Mouse (Mus musculus): ENCODE measurements at regions not wholly inside any gene's neighbourhood (a gene's known extent, or its start where the extent isn't known, plus 50 kb on each side); places are given as distances from the start of the nearest gene placed in this dataset.

- Histone ChIP-seq H3K9me3 (ENCODE audit: control insufficient read depth, insufficient read depth, low read depth, low read length) (no peaks in the 10 kb centered on the region), H3K9ac (ENCODE audit: insufficient read depth, low read depth, low read length, poor library complexity, severe bottlenecking) (no peak overlapping the region), H3K36me3 (ENCODE audit: control insufficient read depth, insufficient read depth, low read length, poor library complexity, severe bottlenecking) (no peaks in the 10 kb centered on the region), H3K4me1 (ENCODE audit: control insufficient read depth in 2 of 2, insufficient read depth in 2 of 2, low read length in 2 of 2, poor library complexity in 1 of 2) (no peaks in the 10 kb centered on the region), H3K4me3 (ENCODE audit: insufficient read depth in 1 of 2, low read depth in 1 of 2, low read length in 2 of 2, poor library complexity in 1 of 2, severe bottlenecking in 1 of 2) (no peak overlapping the region), H3K27ac (ENCODE audit: insufficient read depth, low read depth, low read length, poor library complexity, severe bottlenecking) (no peak overlapping the region)
- in situ Hi-C loops (cut with MboI; ENCODE audit: low sequenced_read_pairs in 2 of 2, unreplicated experiment in 2 of 2) = no loop called here
- no peak for TF ChIP-seq CHD2 (IDR thresholded peaks at IDR 0.05; ENCODE audit: low read depth, low read length)
- TF ChIP-seq ZNF384 (IDR thresholded peaks at IDR 0.05; ENCODE audit: low read depth, low read length) = no peak
- no peak for TF ChIP-seq HCFC1 (IDR thresholded peaks at IDR 0.05; ENCODE audit: borderline replicate concordance, insufficient read depth, low read length)
- TF ChIP-seq MAFK (IDR thresholded peaks at IDR 0.05; ENCODE audit: insufficient read depth, low read depth, low read length) = no peak
- no peak for TF ChIP-seq ZC3H11A (IDR thresholded peaks at IDR 0.05; ENCODE audit: borderline replicate concordance, low read depth, low read length)
- no peak for DNase-seq (ENCODE audit: low read depth, low spot score)
Observed at GRCm38 (mm10) chr8:103849785-103850184, 251.6 kb upstream of the Cdh5 start.

- TF ChIP-seq CHD2 (IDR thresholded peaks at IDR 0.05; ENCODE audit: low read depth, low read length) (no peak), HCFC1 (IDR thresholded peaks at IDR 0.05; ENCODE audit: borderline replicate concordance, insufficient read depth, low read length) (no peak), ZNF384 (IDR thresholded peaks at IDR 0.05; ENCODE audit: low read depth, low read length) (no peak), ZC3H11A (IDR thresholded peaks at IDR 0.05; ENCODE audit: borderline replicate concordance, low read depth, low read length) (no peak), MAFK (IDR thresholded peaks at IDR 0.05; ENCODE audit: insufficient read depth, low read depth, low read length) (no peak)
- no peak overlapping the region for H3K4me3 ChIP-seq (ENCODE audit: insufficient read depth in 1 of 2, low read depth in 1 of 2, low read length in 2 of 2, poor library complexity in 1 of 2, severe bottlenecking in 1 of 2)
- in situ Hi-C loops (cut with MboI; ENCODE audit: low sequenced_read_pairs in 2 of 2, unreplicated experiment in 2 of 2) = no loop called here
Observed at GRCm38 (mm10) chr8:103851286-103851685, 250.1 kb upstream of the Cdh5 start.

GRCm38 (mm10) chr8:103853048-103853447 is 248.4 kb upstream of the Cdh5 start:
- no peaks in the 10 kb centered on the region for H3K9me3 ChIP-seq (ENCODE audit: control insufficient read depth, insufficient read depth, low read depth, low read length)
- TF ChIP-seq ZC3H11A (IDR thresholded peaks at IDR 0.05; ENCODE audit: borderline replicate concordance, low read depth, low read length) (no peak), MAFK (IDR thresholded peaks at IDR 0.05; ENCODE audit: insufficient read depth, low read depth, low read length) (no peak), ZNF384 (IDR thresholded peaks at IDR 0.05; ENCODE audit: low read depth, low read length) (no peak), CHD2 (IDR thresholded peaks at IDR 0.05; ENCODE audit: low read depth, low read length) (no peak), HCFC1 (IDR thresholded peaks at IDR 0.05; ENCODE audit: borderline replicate concordance, insufficient read depth, low read length) (no peak)
- no peak for DNase-seq (ENCODE audit: low read depth, low spot score)
- H3K4me1 ChIP-seq (ENCODE audit: control insufficient read depth in 2 of 2, insufficient read depth in 2 of 2, low read length in 2 of 2, poor library complexity in 1 of 2) = no peaks in the 10 kb centered on the region
- H3K36me3 ChIP-seq (ENCODE audit: control insufficient read depth, insufficient read depth, low read length, poor library complexity, severe bottlenecking) = no peaks in the 10 kb centered on the region
- no peak overlapping the region for H3K4me3 ChIP-seq (ENCODE audit: insufficient read depth in 1 of 2, low read depth in 1 of 2, low read length in 2 of 2, poor library complexity in 1 of 2, severe bottlenecking in 1 of 2)
- no peak overlapping the region for H3K9ac ChIP-seq (ENCODE audit: insufficient read depth, low read depth, low read length, poor library complexity, severe bottlenecking)
- H3K27ac ChIP-seq (ENCODE audit: insufficient read depth, low read depth, low read length, poor library complexity, severe bottlenecking) = no peak overlapping the region
- in situ Hi-C loops (cut with MboI; ENCODE audit: low sequenced_read_pairs in 2 of 2, unreplicated experiment in 2 of 2) = no loop called here

More at GRCm38 (mm10) chr8:103851286-103851685, 250.1 kb upstream of the Cdh5 start:
- Histone ChIP-seq H3K36me3 (ENCODE audit: control insufficient read depth, insufficient read depth, low read length, poor library complexity, severe bottlenecking) (no peaks in the 10 kb centered on the region), H3K9me3 (ENCODE audit: control insufficient read depth, insufficient read depth, low read depth, low read length) (no peaks in the 10 kb centered on the region), H3K27ac (ENCODE audit: insufficient read depth, low read depth, low read length, poor library complexity, severe bottlenecking) (no peak overlapping the region), H3K4me1 (ENCODE audit: control insufficient read depth in 2 of 2, insufficient read depth in 2 of 2, low read length in 2 of 2, poor library complexity in 1 of 2) (no peaks in the 10 kb centered on the region), H3K9ac (ENCODE audit: insufficient read depth, low read depth, low read length, poor library complexity, severe bottlenecking) (no peak overlapping the region)
- no peak for DNase-seq (ENCODE audit: low read depth, low spot score)

GRCm38 (mm10) chr8:103855291-103855690 is 246.1 kb upstream of the Cdh5 start:
- H3K4me3 ChIP-seq (ENCODE audit: insufficient read depth in 1 of 2, low read depth in 1 of 2, low read length in 2 of 2, poor library complexity in 1 of 2, severe bottlenecking in 1 of 2) = no peak overlapping the region
- in situ Hi-C loops (cut with MboI; ENCODE audit: low sequenced_read_pairs in 2 of 2, unreplicated experiment in 2 of 2) = no loop called here
- H3K9me3 ChIP-seq (ENCODE audit: control insufficient read depth, insufficient read depth, low read depth, low read length) = no peaks in the 10 kb centered on the region

GRCm38 (mm10) chr8:103859130-103859529 is 242.3 kb upstream of the Cdh5 start:
- in situ Hi-C loops (cut with MboI; ENCODE audit: low sequenced_read_pairs in 2 of 2, unreplicated experiment in 2 of 2) = no loop called here
- H3K9ac ChIP-seq (ENCODE audit: insufficient read depth, low read depth, low read length, poor library complexity, severe bottlenecking) = no peak overlapping the region
- H3K4me1 ChIP-seq (ENCODE audit: control insufficient read depth in 2 of 2, insufficient read depth in 2 of 2, low read length in 2 of 2, poor library complexity in 1 of 2) = no peaks in the 10 kb centered on the region
- no peaks in the 10 kb centered on the region for H3K9me3 ChIP-seq (ENCODE audit: control insufficient read depth, insufficient read depth, low read depth, low read length)
- no peak overlapping the region for H3K27ac ChIP-seq (ENCODE audit: insufficient read depth, low read depth, low read length, poor library complexity, severe bottlenecking)
- no peaks in the 10 kb centered on the region for H3K36me3 ChIP-seq (ENCODE audit: control insufficient read depth, insufficient read depth, low read length, poor library complexity, severe bottlenecking)
- TF ChIP-seq MAFK (IDR thresholded peaks at IDR 0.05; ENCODE audit: insufficient read depth, low read depth, low read length) = no peak
- no peak for TF ChIP-seq ZNF384 (IDR thresholded peaks at IDR 0.05; ENCODE audit: low read depth, low read length)
- no peak for TF ChIP-seq ZC3H11A (IDR thresholded peaks at IDR 0.05; ENCODE audit: borderline replicate concordance, low read depth, low read length)
- TF ChIP-seq CHD2 (IDR thresholded peaks at IDR 0.05; ENCODE audit: low read depth, low read length) = no peak
- no peak for TF ChIP-seq HCFC1 (IDR thresholded peaks at IDR 0.05; ENCODE audit: borderline replicate concordance, insufficient read depth, low read length)
- no peak for DNase-seq (ENCODE audit: low read depth, low spot score)
- H3K4me3 ChIP-seq (ENCODE audit: insufficient read depth in 1 of 2, low read depth in 1 of 2, low read length in 2 of 2, poor library complexity in 1 of 2, severe bottlenecking in 1 of 2) = no peak overlapping the region

More at GRCm38 (mm10) chr8:103855291-103855690, 246.1 kb upstream of the Cdh5 start:
- DNase-seq (ENCODE audit: low read depth, low spot score) = no peak
- no peak for TF ChIP-seq CHD2 (IDR thresholded peaks at IDR 0.05; ENCODE audit: low read depth, low read length)
- TF ChIP-seq ZC3H11A (IDR thresholded peaks at IDR 0.05; ENCODE audit: borderline replicate concordance, low read depth, low read length) = no peak
- Histone ChIP-seq H3K9ac (ENCODE audit: insufficient read depth, low read depth, low read length, poor library complexity, severe bottlenecking) (no peak overlapping the region), H3K4me1 (ENCODE audit: control insufficient read depth in 2 of 2, insufficient read depth in 2 of 2, low read length in 2 of 2, poor library complexity in 1 of 2) (no peaks in the 10 kb centered on the region), H3K27ac (ENCODE audit: insufficient read depth, low read depth, low read length, poor library complexity, severe bottlenecking) (no peak overlapping the region), H3K36me3 (ENCODE audit: control insufficient read depth, insufficient read depth, low read length, poor library complexity, severe bottlenecking) (no peaks in the 10 kb centered on the region)
